Mouse (Mus musculus): ENCODE measurements around the gene Ank2. TPM values are rescaled to one million over a fixed set of nuclear protein-coding genes. Genes with fewer than 3 reads are reported as not detected.

Ank2 gene
- 26.1 and 27.6 TPM in 2 replicates for polyA plus RNA-seq (2016; fragmentation: Nextera tagmentation; extraction: Ambion mirVana)

DNA sequence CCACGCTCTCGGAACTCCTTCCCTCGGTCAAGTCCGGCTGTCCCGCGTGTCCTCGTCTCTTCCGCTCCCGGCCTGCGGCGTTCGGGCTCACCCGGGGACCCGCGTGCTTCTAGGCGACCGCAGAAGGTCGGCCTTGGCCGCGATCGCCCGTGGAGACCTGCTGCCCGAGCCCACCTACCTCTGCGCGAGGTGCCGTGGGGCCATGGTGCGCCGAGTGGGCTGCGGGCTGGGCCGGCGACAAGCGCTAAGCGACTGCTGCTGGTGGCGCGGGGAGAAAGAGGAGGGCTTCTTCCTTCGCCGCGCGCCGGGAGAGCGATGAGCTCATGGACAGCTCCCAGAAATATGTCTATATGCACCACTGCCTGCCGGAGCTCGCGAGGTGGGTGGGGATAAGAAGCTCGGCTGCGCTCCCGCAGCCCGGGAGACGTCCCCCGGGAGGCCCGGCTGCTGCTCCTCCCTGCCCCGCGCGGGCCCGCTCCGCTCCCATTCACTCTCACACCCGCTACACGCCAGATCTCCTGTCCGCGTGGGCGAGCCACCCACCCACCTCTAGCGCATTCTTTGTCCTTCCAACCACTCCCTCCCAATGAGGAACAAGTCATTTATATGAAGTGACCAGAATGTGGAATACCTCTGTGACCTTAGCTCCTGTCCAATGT is at the start of gene Ank2:
Gene Ank2, minus strand, starts transcription at position 609 of the 659 bp plus-strand sequence.
- Histone ChIP-seq H3K9ac (replicated peaks) (peak within 1 kb of the TSS; percentile 62), H3K4me3 (replicated peaks) (peak within 1 kb of the TSS; percentile 63), H3K4me2 (peak within 1 kb of the TSS; percentile 100), H3K27me3 (peaks cover 43% of the 10 kb centered on the region), H3K9me3 (no peaks in the 10 kb centered on the region; the same call in 1 of the 2 replicates), H3K4me1 (replicated peaks) (peaks cover 14% of the 10 kb centered on the region), H3K36me3 (no peaks in the 10 kb centered on the region), H3K27ac (no peak within 1 kb of the TSS)
- WGBS, result under 1% methylated on average over 60 of the region's 62 CpGs
- peak; percentile 67 for ATAC-seq (ENCODE audit: insufficient number of reproducible peaks, insufficient read depth, low FRiP score, low TSS enrichment, low read depth)

DNA sequence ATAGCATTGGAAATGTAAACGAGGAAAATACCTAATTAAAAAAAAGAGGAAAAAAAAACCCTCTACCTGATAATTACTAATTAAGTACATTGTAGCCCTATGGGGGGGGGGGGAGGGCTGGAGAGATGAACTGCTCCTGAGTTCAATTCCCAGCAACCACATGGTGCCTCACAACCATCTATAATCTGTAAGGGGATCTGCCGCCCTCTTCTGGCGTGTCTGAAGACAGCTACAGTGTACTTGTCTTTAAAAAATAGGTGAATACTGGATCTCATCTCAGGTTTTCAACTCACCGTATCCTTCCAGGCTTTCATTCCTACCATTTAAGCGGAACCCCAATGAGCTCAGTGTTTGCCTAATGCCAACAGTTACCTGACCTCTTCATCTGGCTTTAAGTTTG is 48.7 kb upstream of the Ank2 start:
- ATAC-seq (ENCODE audit: insufficient number of reproducible peaks, insufficient read depth, low FRiP score, low TSS enrichment, low read depth), result no peak
- no peak overlapping the region for H3K9ac ChIP-seq (replicated peaks)
- no peak overlapping the region for H3K27ac ChIP-seq
- H3K4me1 ChIP-seq (replicated peaks), result 0 out of 2 replicates have a peak, but pooled peaks cover 5% of the 10 kb centered on the region
- no peak overlapping the region for H3K4me3 ChIP-seq (replicated peaks)
- H3K9me3 ChIP-seq, result no peaks in the 10 kb centered on the region
- no peak overlapping the region for H3K4me2 ChIP-seq
- H3K27me3 ChIP-seq, result no peaks in the 10 kb centered on the region
- 31% methylated on average over 5 of the region's 5 CpGs for WGBS
- H3K36me3 ChIP-seq, result peaks cover 32% of the 10 kb centered on the region

DNA sequence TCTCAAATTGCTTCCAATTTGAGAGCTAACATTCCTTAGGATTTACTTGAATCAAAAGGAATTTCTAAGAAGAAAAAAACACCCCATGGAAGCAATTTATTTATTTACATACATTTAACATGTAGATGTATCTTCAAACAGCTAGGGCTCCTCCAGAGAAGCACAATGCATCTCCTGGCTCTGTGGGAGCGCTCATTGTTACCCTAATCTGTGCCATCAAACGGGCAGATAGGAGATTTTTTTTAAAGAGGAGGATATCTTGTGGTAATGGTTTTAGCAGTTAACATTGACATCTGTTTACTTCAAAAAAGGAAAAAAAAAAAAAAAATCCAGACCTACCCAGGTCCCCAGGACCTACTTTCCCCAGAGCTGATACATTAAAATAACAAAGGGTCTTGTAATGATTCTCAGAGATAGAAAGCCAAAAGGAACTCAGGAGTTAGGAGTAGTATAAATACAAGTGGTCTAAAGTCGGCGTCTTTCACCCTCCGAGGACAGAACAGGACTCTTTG is 45.5 kb upstream of the Ank2 start:
- Histone ChIP-seq H3K9me3 (no peaks in the 10 kb centered on the region), H3K36me3 (peaks cover 50% of the 10 kb centered on the region), H3K9ac (replicated peaks) (no peak overlapping the region), H3K27ac (no peak overlapping the region), H3K27me3 (no peaks in the 10 kb centered on the region), H3K4me2 (no peak overlapping the region), H3K4me1 (replicated peaks) (no peaks in the 10 kb centered on the region), H3K4me3 (replicated peaks) (no peak overlapping the region)
- WGBS, result 36% methylated on average over 5 of the region's 5 CpGs
- no peak for ATAC-seq (ENCODE audit: insufficient number of reproducible peaks, insufficient read depth, low FRiP score, low TSS enrichment, low read depth)

DNA sequence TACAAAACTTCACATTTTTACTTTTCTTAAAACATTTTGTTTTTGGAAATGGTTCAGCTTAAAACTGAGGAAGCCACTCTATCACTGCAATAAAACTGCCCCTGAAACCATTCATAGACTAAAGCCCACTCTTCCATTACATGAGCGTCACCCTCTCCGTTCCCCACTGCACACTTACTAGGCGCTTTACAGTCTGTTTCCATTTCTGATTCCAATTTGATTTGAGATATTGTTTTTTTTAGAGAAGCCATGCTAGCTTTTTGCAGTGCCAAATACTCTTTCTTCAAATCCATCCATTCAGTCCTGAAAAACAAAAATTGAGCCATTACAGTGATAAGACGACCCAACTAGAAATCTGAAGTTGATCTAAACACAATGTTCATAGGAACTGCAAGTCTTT is 44.8 kb upstream of the Ank2 start:
- Histone ChIP-seq H3K9ac (replicated peaks) (no peak overlapping the region), H3K9me3 (no peaks in the 10 kb centered on the region), H3K4me2 (no peak overlapping the region), H3K4me3 (replicated peaks) (no peak overlapping the region), H3K36me3 (peaks cover 55% of the 10 kb centered on the region), H3K4me1 (replicated peaks) (no peaks in the 10 kb centered on the region), H3K27me3 (no peaks in the 10 kb centered on the region), H3K27ac (no peak overlapping the region)
- 87% methylated on average over 4 of the region's 4 CpGs for WGBS
- no peak for ATAC-seq (ENCODE audit: insufficient number of reproducible peaks, insufficient read depth, low FRiP score, low TSS enrichment, low read depth)

DNA sequence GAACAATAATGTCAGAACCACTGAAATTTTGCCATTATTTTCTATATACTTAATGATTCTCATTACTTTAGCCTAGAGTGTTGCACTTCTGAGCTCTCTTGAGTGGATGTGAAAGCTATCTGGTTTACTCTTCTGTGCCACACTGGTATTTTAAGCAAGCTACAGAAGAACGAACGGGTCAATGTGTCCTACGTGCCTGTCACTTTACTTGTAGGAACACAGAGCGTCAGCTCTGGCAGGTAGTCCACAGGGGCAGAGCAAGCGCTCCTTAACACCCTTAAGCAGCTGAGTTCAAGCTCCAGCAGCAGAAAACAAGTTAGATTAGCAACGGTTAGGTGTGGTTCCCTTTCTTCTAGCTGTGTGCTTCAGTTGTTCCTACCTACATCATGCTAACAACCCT is 40.0 kb upstream of the Ank2 start:
- Histone ChIP-seq H3K4me1 (replicated peaks) (no peaks in the 10 kb centered on the region), H3K9me3 (no peaks in the 10 kb centered on the region), H3K4me3 (replicated peaks) (no peak overlapping the region), H3K27me3 (no peaks in the 10 kb centered on the region), H3K36me3 (peaks cover 53% of the 10 kb centered on the region), H3K9ac (replicated peaks) (no peak overlapping the region), H3K27ac (no peak overlapping the region), H3K4me2 (no peak overlapping the region)
- WGBS, result 80% methylated on average over 6 of the region's 6 CpGs
- ATAC-seq (ENCODE audit: insufficient number of reproducible peaks, insufficient read depth, low FRiP score, low TSS enrichment, low read depth), result no peak

DNA sequence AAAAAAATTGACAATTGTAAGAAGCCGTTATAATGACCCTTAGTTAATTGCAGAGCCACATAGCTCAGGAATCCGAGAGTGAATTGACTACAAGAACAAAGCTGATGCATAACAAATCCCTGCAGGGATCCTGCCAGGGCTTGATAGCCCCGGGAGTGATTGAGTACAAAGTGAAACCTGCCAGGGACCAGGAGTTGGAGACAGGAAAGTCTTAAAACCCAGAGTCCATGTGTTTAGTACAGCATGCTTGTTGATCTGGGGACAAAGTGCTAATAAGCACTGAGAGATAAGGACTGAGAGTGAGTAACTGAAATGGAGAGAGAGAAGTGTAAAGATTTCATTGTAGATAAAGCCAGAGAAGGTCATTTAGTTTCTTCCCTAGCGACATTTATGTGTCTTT is 31.1 kb upstream of the Ank2 start:
- Histone ChIP-seq H3K4me2 (no peak overlapping the region), H3K4me1 (replicated peaks) (no peaks in the 10 kb centered on the region)
- WGBS, result 7% methylated on average over 4 of the region's 4 CpGs

DNA sequence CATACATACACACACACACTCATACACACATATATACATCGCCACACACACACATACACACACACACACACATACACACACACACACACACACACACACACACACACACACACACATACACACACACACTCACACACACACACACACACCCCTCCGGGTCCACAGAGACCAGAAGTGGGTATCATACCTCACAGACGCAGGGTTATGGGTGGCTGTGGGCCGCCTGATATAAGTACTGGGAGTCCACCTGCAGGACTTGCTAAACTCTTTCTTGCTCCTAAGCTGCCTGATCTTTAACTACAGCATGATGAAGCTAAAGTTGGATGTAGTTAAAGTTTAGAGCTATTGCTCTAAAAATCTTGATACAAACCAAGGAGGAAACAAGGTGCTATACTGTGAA is 30.7 kb upstream of the Ank2 start:
- Histone ChIP-seq H3K36me3 (no peaks in the 10 kb centered on the region), H3K27me3 (no peaks in the 10 kb centered on the region), H3K4me3 (replicated peaks) (no peak overlapping the region), H3K4me1 (replicated peaks) (no peaks in the 10 kb centered on the region), H3K9me3 (no peaks in the 10 kb centered on the region), H3K9ac (replicated peaks) (no peak overlapping the region), H3K4me2 (no peak overlapping the region), H3K27ac (no peak overlapping the region)
- ATAC-seq (ENCODE audit: insufficient number of reproducible peaks, insufficient read depth, low FRiP score, low TSS enrichment, low read depth), result no peak
- WGBS, result 87% methylated on average over 4 of the region's 4 CpGs

More for the DNA sequence above, 31.1 kb upstream of the Ank2 start:
- Histone ChIP-seq H3K27ac (no peak overlapping the region), H3K9me3 (no peaks in the 10 kb centered on the region), H3K27me3 (no peaks in the 10 kb centered on the region), H3K36me3 (no peaks in the 10 kb centered on the region), H3K4me3 (replicated peaks) (no peak overlapping the region), H3K9ac (replicated peaks) (no peak overlapping the region)
- no peak for ATAC-seq (ENCODE audit: insufficient number of reproducible peaks, insufficient read depth, low FRiP score, low TSS enrichment, low read depth)

DNA sequence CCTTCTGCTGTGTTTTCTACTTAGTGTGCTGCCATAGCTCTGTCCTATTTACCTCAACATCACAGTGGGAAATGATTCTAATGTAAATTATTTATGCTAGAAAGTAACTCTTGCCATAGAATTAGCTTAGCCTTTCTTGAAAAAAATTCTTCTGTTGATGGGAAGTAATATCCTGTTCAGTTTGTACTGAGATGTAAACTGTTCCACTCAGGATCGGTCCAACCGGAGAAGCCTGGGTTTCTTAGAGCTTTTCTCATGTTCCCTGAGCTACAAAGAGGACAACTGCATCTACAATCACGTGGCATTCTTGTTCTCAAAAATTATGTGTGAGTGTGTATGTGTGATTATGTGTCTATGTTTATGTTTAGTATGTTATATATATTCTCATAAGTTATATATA is 30.1 kb upstream of the Ank2 start:
- WGBS, result 89% methylated on average over 3 of the region's 3 CpGs
- Histone ChIP-seq H3K9me3 (no peaks in the 10 kb centered on the region), H3K9ac (replicated peaks) (no peak overlapping the region), H3K4me2 (no peak overlapping the region), H3K36me3 (no peaks in the 10 kb centered on the region), H3K4me1 (replicated peaks) (no peaks in the 10 kb centered on the region), H3K4me3 (replicated peaks) (no peak overlapping the region), H3K27me3 (no peaks in the 10 kb centered on the region), H3K27ac (no peak overlapping the region)
- no peak for ATAC-seq (ENCODE audit: insufficient number of reproducible peaks, insufficient read depth, low FRiP score, low TSS enrichment, low read depth)

DNA sequence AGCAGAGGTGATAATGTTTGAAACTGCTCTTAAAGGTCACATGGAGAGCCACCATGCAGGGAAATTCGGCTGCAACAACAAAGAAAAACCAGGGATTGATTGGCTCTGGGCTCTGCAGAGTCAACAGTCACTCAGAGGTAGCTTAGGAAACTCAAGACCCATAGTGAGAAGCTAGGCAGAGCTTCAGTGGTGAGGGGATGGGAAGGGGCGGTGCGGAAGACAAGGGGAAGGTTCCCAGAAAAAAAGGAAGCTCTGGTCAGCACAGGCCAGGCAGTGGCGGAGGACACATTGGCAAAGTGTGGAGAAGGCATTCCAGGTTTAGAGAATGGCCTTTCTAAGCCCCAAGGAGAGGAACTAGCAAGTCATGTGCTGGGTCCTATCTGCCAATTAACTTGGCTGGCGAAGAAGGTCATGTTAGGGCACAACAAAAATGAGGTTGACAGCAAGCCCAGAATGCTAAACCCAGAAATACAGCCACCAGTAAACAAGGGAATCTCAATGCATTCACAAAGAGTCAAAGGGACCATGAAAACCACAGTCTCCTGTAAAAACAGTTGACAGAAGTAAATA is 28.4 kb upstream of the Ank2 start:
- no peaks in the 10 kb centered on the region for H3K27me3 ChIP-seq
- H3K4me1 ChIP-seq (replicated peaks), result no peaks in the 10 kb centered on the region
- H3K9me3 ChIP-seq, result no peaks in the 10 kb centered on the region
- H3K4me2 ChIP-seq, result no peak overlapping the region
- no peak for ATAC-seq (ENCODE audit: insufficient number of reproducible peaks, insufficient read depth, low FRiP score, low TSS enrichment, low read depth)
- H3K9ac ChIP-seq (replicated peaks), result no peak overlapping the region
- 83% methylated on average over 5 of the region's 5 CpGs for WGBS
- no peak overlapping the region for H3K4me3 ChIP-seq (replicated peaks)
- H3K36me3 ChIP-seq, result no peaks in the 10 kb centered on the region
- no peak overlapping the region for H3K27ac ChIP-seq

DNA sequence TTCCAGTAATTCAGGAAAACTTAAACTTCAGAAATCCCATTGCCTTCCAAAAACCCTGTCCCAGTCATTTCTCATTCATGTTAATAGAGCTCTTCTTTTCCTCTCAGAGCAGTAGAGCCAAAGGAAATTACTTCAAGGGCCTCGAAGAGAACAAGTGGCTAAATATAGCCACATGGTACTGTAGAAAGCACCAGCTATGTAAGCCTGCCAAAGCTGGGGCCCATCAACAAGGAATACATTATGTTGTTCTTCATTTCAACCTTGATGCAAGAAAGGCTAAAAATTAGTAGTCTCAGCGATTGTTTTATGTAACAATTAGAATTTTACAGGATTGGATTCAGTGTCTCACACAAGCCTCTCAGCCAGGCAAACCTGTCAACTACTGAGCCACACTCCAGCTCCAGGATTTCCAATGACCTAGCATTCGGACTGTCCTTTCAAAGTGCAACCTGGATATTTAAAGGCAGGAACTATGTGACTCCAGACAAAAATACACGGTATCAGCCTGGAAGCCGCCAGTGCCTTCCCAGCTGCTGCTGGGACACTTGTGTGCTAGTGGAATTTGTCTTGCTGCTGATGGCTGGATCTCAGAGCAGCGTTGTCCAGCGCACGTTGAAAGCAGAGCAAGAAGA is 26.2 kb upstream of the Ank2 start:
- H3K36me3 ChIP-seq, result no peaks in the 10 kb centered on the region
- H3K9ac ChIP-seq (replicated peaks), result no peak overlapping the region
- H3K27ac ChIP-seq, result no peak overlapping the region
- H3K27me3 ChIP-seq, result no peaks in the 10 kb centered on the region
- no peak overlapping the region for H3K4me3 ChIP-seq (replicated peaks)
- H3K4me2 ChIP-seq, result no peak overlapping the region
- WGBS, result 76% methylated on average over 8 of the region's 8 CpGs
- ATAC-seq (ENCODE audit: insufficient number of reproducible peaks, insufficient read depth, low FRiP score, low TSS enrichment, low read depth), result no peak
- H3K4me1 ChIP-seq (replicated peaks), result no peaks in the 10 kb centered on the region
- no peaks in the 10 kb centered on the region for H3K9me3 ChIP-seq

DNA sequence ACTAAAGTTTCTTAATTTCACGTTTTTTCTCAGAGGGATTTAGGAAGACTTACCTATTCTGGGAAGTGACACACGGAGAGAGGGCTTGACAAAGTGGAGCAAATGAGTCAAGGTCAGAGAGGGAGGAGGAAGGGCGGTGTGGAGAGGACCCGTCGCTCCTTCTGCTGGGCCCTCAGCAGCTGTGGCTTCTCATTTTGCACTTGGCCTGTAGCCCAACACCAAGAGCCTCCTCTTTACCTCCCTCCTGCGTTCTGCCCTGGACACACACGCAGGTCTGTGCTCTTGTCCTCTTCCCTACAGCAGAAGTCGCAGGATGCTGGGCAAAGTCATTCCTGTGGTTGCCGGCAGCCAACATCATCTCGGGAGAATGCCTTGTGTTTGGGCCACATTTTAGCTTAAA is 22.0 kb upstream of the Ank2 start:
- Histone ChIP-seq H3K36me3 (no peaks in the 10 kb centered on the region), H3K27ac (no peak overlapping the region), H3K4me3 (replicated peaks) (no peak overlapping the region), H3K4me1 (replicated peaks) (no peaks in the 10 kb centered on the region), H3K4me2 (no peak overlapping the region), H3K27me3 (no peaks in the 10 kb centered on the region), H3K9ac (replicated peaks) (no peak overlapping the region), H3K9me3 (no peaks in the 10 kb centered on the region)
- 79% methylated on average over 10 of the region's 10 CpGs for WGBS
- ATAC-seq (ENCODE audit: insufficient number of reproducible peaks, insufficient read depth, low FRiP score, low TSS enrichment, low read depth), result no peak
